Mouse (Mus musculus): ENCODE measurements around the gene Tekt3. TPM values are rescaled to one million over a fixed set of nuclear protein-coding genes. Genes with fewer than 3 reads are reported as not detected.
A peak's percentile ranks its signal among the peaks of the same experiment; 100 is the strongest.

The Tekt3 gene
- polyA plus RNA-seq, 1 experiment from 2014 or later = 0.79 TPM

GRCm38 (mm10) chr11:63035420-63036211, 25.8 kb upstream of the Tekt3 start:
- ATAC-seq (no peak), DNase-seq (ENCODE audit: low spot score) (peak; percentile 18)
- Histone ChIP-seq H3K27me3 (replicated peaks; ENCODE audit: insufficient read depth, low read length) (no peaks in the 10 kb centered on the region), H3K4me2 (replicated peaks; ENCODE audit: low read depth, low read length) (no peak overlapping the region), H3K27ac (ENCODE audit: low read length) (no peak overlapping the region), H3K9me3 (ENCODE audit: low read length) (no peaks in the 10 kb centered on the region), H3K4me1 (ENCODE audit: insufficient read depth, low read depth, low read length) (no peaks in the 10 kb centered on the region), H3K36me3 (ENCODE audit: insufficient read depth, low read length) (no peaks in the 10 kb centered on the region), H3K9ac (replicated peaks; ENCODE audit: low read depth) (no peak overlapping the region), H3K4me3 (ENCODE audit: low read depth, low read length) (no peak overlapping the region)
- WGBS = 64% methylated on average over 11 of the region's 11 CpGs
- TF ChIP-seq CTCF (IDR thresholded peaks at IDR 0.05) = no peak
- no peak for TF ChIP-seq EP300 (IDR thresholded peaks at IDR 0.05)

GRCm38 (mm10) chr11:63040002-63040661, 21.3 kb upstream of the Tekt3 start:
- H3K4me1 ChIP-seq (ENCODE audit: insufficient read depth, low read depth, low read length) = no peaks in the 10 kb centered on the region
- no peak overlapping the region for H3K27ac ChIP-seq (ENCODE audit: low read length)
- H3K4me2 ChIP-seq (replicated peaks; ENCODE audit: low read depth, low read length) = no peak overlapping the region
- no peaks in the 10 kb centered on the region for H3K9me3 ChIP-seq (ENCODE audit: low read length)
- DNase-seq (ENCODE audit: low spot score) (no peak), ATAC-seq (no peak)
- 57% methylated on average over 12 of the region's 12 CpGs for WGBS
- TF ChIP-seq CTCF (IDR thresholded peaks at IDR 0.05) = no peak
- TF ChIP-seq EP300 (IDR thresholded peaks at IDR 0.05) = no peak
- no peaks in the 10 kb centered on the region for H3K27me3 ChIP-seq (replicated peaks; ENCODE audit: insufficient read depth, low read length)
- no peaks in the 10 kb centered on the region for H3K36me3 ChIP-seq (ENCODE audit: insufficient read depth, low read length)
- no peak overlapping the region for H3K9ac ChIP-seq (replicated peaks; ENCODE audit: low read depth)
- H3K4me3 ChIP-seq (ENCODE audit: low read depth, low read length) = no peak overlapping the region

- Histone ChIP-seq H3K9me3 (ENCODE audit: low read length) (no peaks in the 10 kb centered on the region), H3K4me2 (replicated peaks; ENCODE audit: low read depth, low read length) (no peak overlapping the region), H3K36me3 (ENCODE audit: insufficient read depth, low read length) (no peaks in the 10 kb centered on the region), H3K4me1 (ENCODE audit: insufficient read depth, low read depth, low read length) (no peaks in the 10 kb centered on the region), H3K4me3 (ENCODE audit: low read depth, low read length) (no peak overlapping the region), H3K27me3 (replicated peaks; ENCODE audit: insufficient read depth, low read length) (no peaks in the 10 kb centered on the region), H3K27ac (ENCODE audit: low read length) (no peak overlapping the region), H3K9ac (replicated peaks; ENCODE audit: low read depth) (no peak overlapping the region)
- WGBS = 59% methylated on average over 3 of the region's 3 CpGs
- TF ChIP-seq EP300 (IDR thresholded peaks at IDR 0.05) (no peak), CTCF (IDR thresholded peaks at IDR 0.05) (no peak)
- no peak for DNase-seq (ENCODE audit: low spot score)
- no peak for ATAC-seq
Observed at GRCm38 (mm10) chr11:63045771-63046170, 15.7 kb upstream of the Tekt3 start.

- no peak overlapping the region for H3K27ac ChIP-seq (ENCODE audit: low read length)
- ATAC-seq (peak; percentile 47), DNase-seq (ENCODE audit: low spot score) (peak; percentile 26)
- WGBS = 82% methylated on average over 8 of the region's 8 CpGs
- H3K36me3 ChIP-seq (ENCODE audit: insufficient read depth, low read length) = no peaks in the 10 kb centered on the region
- TF ChIP-seq CTCF (IDR thresholded peaks at IDR 0.05) = no peak
- no peak for TF ChIP-seq EP300 (IDR thresholded peaks at IDR 0.05)
- H3K4me3 ChIP-seq (ENCODE audit: low read depth, low read length) = no peak overlapping the region
- H3K9ac ChIP-seq (replicated peaks; ENCODE audit: low read depth) = no peak overlapping the region
- no peaks in the 10 kb centered on the region for H3K27me3 ChIP-seq (replicated peaks; ENCODE audit: insufficient read depth, low read length)
- H3K4me1 ChIP-seq (ENCODE audit: insufficient read depth, low read depth, low read length) = no peaks in the 10 kb centered on the region
- no peak overlapping the region for H3K4me2 ChIP-seq (replicated peaks; ENCODE audit: low read depth, low read length)
- H3K9me3 ChIP-seq (ENCODE audit: low read length) = no peaks in the 10 kb centered on the region
Observed at GRCm38 (mm10) chr11:63046380-63046779, 15.1 kb upstream of the Tekt3 start.

- H3K4me1 ChIP-seq (ENCODE audit: insufficient read depth, low read depth, low read length) = no peaks in the 10 kb centered on the region
- H3K27me3 ChIP-seq (replicated peaks; ENCODE audit: insufficient read depth, low read length) = no peaks in the 10 kb centered on the region
- DNase-seq (ENCODE audit: low spot score) (no peak), ATAC-seq (no peak)
- H3K9me3 ChIP-seq (ENCODE audit: low read length) = no peaks in the 10 kb centered on the region
- no peak overlapping the region for H3K27ac ChIP-seq (ENCODE audit: low read length)
- no peak overlapping the region for H3K9ac ChIP-seq (replicated peaks; ENCODE audit: low read depth)
- H3K36me3 ChIP-seq (ENCODE audit: insufficient read depth, low read length) = no peaks in the 10 kb centered on the region
- no peak for TF ChIP-seq EP300 (IDR thresholded peaks at IDR 0.05)
- TF ChIP-seq CTCF (IDR thresholded peaks at IDR 0.05) = no peak
- 89% methylated on average over 6 of the region's 6 CpGs for WGBS
- H3K4me3 ChIP-seq (ENCODE audit: low read depth, low read length) = no peak overlapping the region
- H3K4me2 ChIP-seq (replicated peaks; ENCODE audit: low read depth, low read length) = no peak overlapping the region
Observed at GRCm38 (mm10) chr11:63050362-63050932, 11.0 kb upstream of the Tekt3 start.

GRCm38 (mm10) chr11:63051041-63051440, 10.4 kb upstream of the Tekt3 start:
- Histone ChIP-seq H3K27ac (ENCODE audit: low read length) (no peak overlapping the region), H3K4me1 (ENCODE audit: insufficient read depth, low read depth, low read length) (no peaks in the 10 kb centered on the region), H3K4me3 (ENCODE audit: low read depth, low read length) (no peak overlapping the region), H3K9ac (replicated peaks; ENCODE audit: low read depth) (no peak overlapping the region), H3K27me3 (replicated peaks; ENCODE audit: insufficient read depth, low read length) (no peaks in the 10 kb centered on the region), H3K36me3 (ENCODE audit: insufficient read depth, low read length) (no peaks in the 10 kb centered on the region), H3K4me2 (replicated peaks; ENCODE audit: low read depth, low read length) (no peak overlapping the region), H3K9me3 (ENCODE audit: low read length) (no peaks in the 10 kb centered on the region)
- TF ChIP-seq EP300 (IDR thresholded peaks at IDR 0.05) (no peak), CTCF (IDR thresholded peaks at IDR 0.05) (no peak)
- peak; percentile 26 for DNase-seq (ENCODE audit: low spot score)
- no peak for ATAC-seq
- 73% methylated on average over 7 of the region's 7 CpGs for WGBS
